Mouse (Mus musculus): ENCODE measurements around the gene Gm17631. TPM values are rescaled to one million over a fixed set of nuclear protein-coding genes. Genes with fewer than 3 reads are reported as not detected.
"Not testable (repeated sequence)": the region's sequence is repeated elsewhere in the genome, so short reads cannot be mapped to it uniquely, and the experiment has no call there.

Gene Gm17631
- not detected in 2 replicates for polyA plus RNA-seq (2016; fragmentation: Nextera tagmentation; extraction: Ambion mirVana)

- H3K27me3 ChIP-seq (ENCODE audit: insufficient read depth, poor library complexity, severe bottlenecking); H3K4me1 ChIP-seq (replicated peaks); H3K27ac ChIP-seq; H3K36me3 ChIP-seq; H3K4me3 ChIP-seq; DNase-seq (ENCODE audit: low spot score): not testable (repeated sequence)
- WGBS: no CpG with 5 or more reads among the region's 3 CpGs
- peaks cover 16% of the 10 kb centered on the region for H3K9me3 ChIP-seq
Observed at GRCm38 (mm10) chr6:129862349-129862748, at the start of gene Gm17631. Gene Gm17631 (plus strand): TSS chr6:129862649.

DNA sequence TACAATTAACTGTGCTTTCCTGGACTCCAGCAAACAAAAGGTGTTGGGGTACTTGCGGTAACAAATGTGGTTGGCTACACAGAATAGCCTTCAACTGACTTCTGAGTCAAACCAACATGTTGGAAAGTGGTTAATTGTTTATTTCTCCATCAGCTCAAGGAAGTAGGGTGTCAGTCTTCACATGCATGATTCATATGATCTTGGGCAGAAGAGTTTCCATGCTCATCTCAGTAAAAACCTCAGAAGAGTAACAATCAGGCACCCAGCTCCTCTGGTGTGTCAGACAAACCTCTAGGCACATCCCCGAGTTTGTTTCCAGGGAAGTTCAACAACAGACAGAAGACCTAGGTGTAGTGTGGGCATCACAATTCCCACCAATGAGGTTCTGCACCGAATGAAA, 44.7 kb upstream of the Gm17631 start:
- Histone ChIP-seq H3K36me3 (no peaks in the 10 kb centered on the region), H3K27ac (no peak overlapping the region), H3K9me3 (peaks cover 29% of the 10 kb centered on the region), H3K4me3 (no peak overlapping the region), H3K27me3 (ENCODE audit: insufficient read depth, poor library complexity, severe bottlenecking) (no peaks in the 10 kb centered on the region), H3K4me1 (replicated peaks) (no peaks in the 10 kb centered on the region)
- 64% methylated on average over 3 of the region's 3 CpGs for WGBS
- no peak for DNase-seq (ENCODE audit: low spot score)

DNA sequence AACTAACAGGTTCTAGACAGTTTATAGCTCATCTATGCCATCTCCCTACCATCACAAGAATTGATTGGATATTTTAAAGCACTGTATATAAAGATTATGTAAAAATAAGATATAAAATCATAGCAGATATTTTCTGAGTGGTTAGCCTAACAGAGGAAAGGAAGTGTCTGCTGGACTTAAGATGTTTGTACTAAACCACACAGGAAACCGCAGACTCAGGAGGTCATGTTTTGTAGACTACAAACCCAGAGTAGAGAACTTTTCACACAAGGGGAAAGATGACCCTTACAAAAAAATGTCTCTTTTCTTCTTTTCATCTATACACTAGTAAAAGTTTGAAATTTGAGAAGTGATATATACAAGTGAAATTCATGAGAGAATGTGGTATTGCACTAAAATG, 38.4 kb upstream of the Gm17631 start:
- DNase-seq (ENCODE audit: low spot score): no peak
- H3K27ac ChIP-seq: no peak overlapping the region
- WGBS: 82% methylated on average over 1 of the region's 1 CpGs
- H3K4me1 ChIP-seq (replicated peaks): no peaks in the 10 kb centered on the region
- peaks cover 35% of the 10 kb centered on the region for H3K9me3 ChIP-seq
- H3K36me3 ChIP-seq: no peaks in the 10 kb centered on the region
- H3K4me3 ChIP-seq: no peak overlapping the region
- H3K27me3 ChIP-seq (ENCODE audit: insufficient read depth, poor library complexity, severe bottlenecking): no peaks in the 10 kb centered on the region

DNA sequence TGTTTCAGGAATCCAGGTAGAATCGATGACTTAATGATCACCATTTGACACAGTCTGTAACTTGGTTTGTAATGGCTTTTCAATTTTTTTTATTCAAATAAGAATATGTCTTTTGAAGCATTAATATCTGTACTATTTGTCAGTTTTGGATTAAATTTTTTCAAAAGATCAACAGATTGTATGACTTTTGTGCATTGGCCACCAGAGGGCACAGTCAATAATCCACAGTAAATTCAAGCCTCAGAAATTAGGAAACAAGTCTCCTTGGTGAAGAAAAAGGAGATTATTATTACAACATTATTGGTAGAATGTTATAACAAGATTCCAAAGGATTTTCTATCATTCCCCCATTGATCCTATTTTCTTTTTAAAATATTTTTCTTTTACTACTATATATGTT, 36.9 kb upstream of the Gm17631 start:
- Histone ChIP-seq H3K4me1 (replicated peaks) (no peaks in the 10 kb centered on the region), H3K36me3 (no peaks in the 10 kb centered on the region), H3K4me3 (no peak overlapping the region), H3K27ac (no peak overlapping the region), H3K27me3 (ENCODE audit: insufficient read depth, poor library complexity, severe bottlenecking) (no peaks in the 10 kb centered on the region), H3K9me3 (peaks cover 29% of the 10 kb centered on the region)
- WGBS: 81% methylated on average over 1 of the region's 1 CpGs
- no peak for DNase-seq (ENCODE audit: low spot score)

- Histone ChIP-seq H3K4me1 (replicated peaks) (no peaks in the 10 kb centered on the region), H3K36me3 (no peaks in the 10 kb centered on the region), H3K9me3 (peaks cover 30% of the 10 kb centered on the region), H3K27ac (no peak within 1 kb of the TSS), H3K27me3 (ENCODE audit: insufficient read depth, poor library complexity, severe bottlenecking) (no peaks in the 10 kb centered on the region), H3K4me3 (no peak within 1 kb of the TSS)
- DNase-seq (ENCODE audit: low spot score): no peak
- WGBS: 53% methylated on average over 1 of the region's 1 CpGs
Observed at GRCm38 (mm10) chr6:129876549-129876948, 14.1 kb downstream of the Gm17631 start, which contains the start of gene Klra17. Gene Klra17 (minus strand): TSS chr6:129876672.

GRCm38 (mm10) chr6:129882525-129882924, 20.1 kb downstream of the Gm17631 start:
- Histone ChIP-seq H3K27ac (no peak overlapping the region), H3K27me3 (ENCODE audit: insufficient read depth, poor library complexity, severe bottlenecking) (no peaks in the 10 kb centered on the region), H3K36me3 (no peaks in the 10 kb centered on the region), H3K4me1 (replicated peaks) (no peaks in the 10 kb centered on the region), H3K9me3 (peaks cover 47% of the 10 kb centered on the region), H3K4me3 (no peak overlapping the region)
- 83% methylated on average over 2 of the region's 2 CpGs for WGBS
- no peak for DNase-seq (ENCODE audit: low spot score)

Other genes starting within 250 kb of the Gm17631 start
- 0.34 and 0.38 TPM in 2 replicates for gene Klrk1, start 238.8 kb upstream of the Gm17631 start, polyA plus RNA-seq (2016; fragmentation: Nextera tagmentation; extraction: Ambion mirVana)
- gene Klrc3, start 219.3 kb upstream of the Gm17631 start, polyA plus RNA-seq (2016; fragmentation: Nextera tagmentation; extraction: Ambion mirVana): not detected in 2 replicates
- not detected in 2 replicates for gene Klrc2, start 202.0 kb upstream of the Gm17631 start, polyA plus RNA-seq (2016; fragmentation: Nextera tagmentation; extraction: Ambion mirVana)
- gene Klrc1, start 183.7 kb upstream of the Gm17631 start, polyA plus RNA-seq (2016; fragmentation: Nextera tagmentation; extraction: Ambion mirVana): not detected in 2 replicates
- not detected in 2 replicates for gene Klri1, start 145.5 kb upstream of the Gm17631 start, polyA plus RNA-seq (2016; fragmentation: Nextera tagmentation; extraction: Ambion mirVana)
- gene Klri2, start 122.2 kb upstream of the Gm17631 start, polyA plus RNA-seq (2016; fragmentation: Nextera tagmentation; extraction: Ambion mirVana): not detected in 2 replicates
- not detected in 2 replicates for gene Gm156, start 78.4 kb upstream of the Gm17631 start, polyA plus RNA-seq (2016; fragmentation: Nextera tagmentation; extraction: Ambion mirVana)
- gene Klra17, start 14.0 kb downstream of the Gm17631 start, polyA plus RNA-seq (2016; fragmentation: Nextera tagmentation; extraction: Ambion mirVana): not detected in 2 replicates
- gene Klra5, start 55.0 kb downstream of the Gm17631 start, polyA plus RNA-seq (2016; fragmentation: Nextera tagmentation; extraction: Ambion mirVana): not detected in 2 replicates
- not detected in 2 replicates for gene Klra6, start 164.3 kb downstream of the Gm17631 start, polyA plus RNA-seq (2016; fragmentation: Nextera tagmentation; extraction: Ambion mirVana)
- not detected in 2 replicates for gene Klra4, start 204.6 kb downstream of the Gm17631 start, polyA plus RNA-seq (2016; fragmentation: Nextera tagmentation; extraction: Ambion mirVana)

Data from hindbrain, embryonic 10.5 days (tissue).